Comparison of ENCODE assay signal across 11 mouse cellular contexts in genomic region chr7:99429786-99430185, GRCm38 (mm10). TPM values are rescaled to one million over a fixed set of nuclear protein-coding genes. Genes with fewer than 3 reads are reported as not detected.
A peak's percentile ranks its signal among the peaks of the same experiment; 100 is the strongest.
DNase-seq lines count a peak whose midpoint lies in the region; ATAC-seq lines count a peak whose summit lies in the region.
"Had no signal": no experiment of that assay in that cellular context is flagged by ENCODE, and none has a peak within 500 bp of the region (broad histone marks: within the 10 kb centered on the region; RNA-seq: fewer than 3 reads in every experiment).

No protein-coding gene starts in this region.

- no peaks in the 10 kb centered on the region for H3K27me3 ChIP-seq in hindbrain, embryonic 13.5 days
- H3K27me3 ChIP-seq in hindbrain, embryonic 11.5 days (ENCODE audit: control insufficient read depth, insufficient read depth, low read length): no peaks in the 10 kb centered on the region
- H3K27me3 ChIP-seq in midbrain, embryonic 12.5 days: no peaks in the 10 kb centered on the region; the same call in 1 of the 2 replicates
- no peaks in the 10 kb centered on the region for H3K27me3 ChIP-seq in stomach, embryonic 16.5 days (ENCODE audit: control insufficient read depth, insufficient read depth, low read length)
- H3K27me3 ChIP-seq: embryonic facial prominence, embryonic 15.5 days had no signal

- H3K4me2 ChIP-seq in hindbrain, embryonic 13.5 days: no peak overlapping the region
- H3K4me2 ChIP-seq in hindbrain, embryonic 11.5 days (replicated peaks; ENCODE audit: low read depth, low read length): no peak overlapping the region
- H3K4me2 ChIP-seq in midbrain, embryonic 12.5 days (replicated peaks): no peak overlapping the region
- H3K4me2 ChIP-seq in stomach, embryonic 16.5 days (ENCODE audit: low read depth, low read length): no peak overlapping the region
- H3K4me2 ChIP-seq: embryonic facial prominence, embryonic 15.5 days had no signal

- no peak for ATAC-seq in hindbrain, embryonic 13.5 days (ENCODE audit: low FRiP score)
- ATAC-seq in hindbrain, embryonic 11.5 days (ENCODE audit: low FRiP score): no peak
- ATAC-seq in midbrain, embryonic 12.5 days (ENCODE audit: low FRiP score, low read depth): no peak
- peak; percentile 46 for ATAC-seq in stomach, embryonic 16.5 days (ENCODE audit: insufficient read depth, low FRiP score)

- H3K4me1 ChIP-seq in hindbrain, embryonic 13.5 days (replicated peaks): peaks cover 56% of the 10 kb centered on the region
- no peaks in the 10 kb centered on the region; the same call in 1 of the 2 replicates for H3K4me1 ChIP-seq in hindbrain, embryonic 11.5 days (replicated peaks; ENCODE audit: control insufficient read depth, insufficient read depth, low read length)
- H3K4me1 ChIP-seq in midbrain, embryonic 12.5 days: peaks cover 39% of the 10 kb centered on the region
- H3K4me1 ChIP-seq in stomach, embryonic 16.5 days (ENCODE audit: control insufficient read depth, insufficient read depth, low read length): peaks cover 21% of the 10 kb centered on the region

- H3K9ac ChIP-seq in hindbrain, embryonic 13.5 days: no peak overlapping the region
- H3K9ac ChIP-seq in hindbrain, embryonic 11.5 days (ENCODE audit: low read depth, low read length): no peak overlapping the region
- H3K9ac ChIP-seq in midbrain, embryonic 12.5 days (replicated peaks): no peak overlapping the region
- H3K9ac ChIP-seq in stomach, embryonic 16.5 days (ENCODE audit: low read length): 0 out of 2 replicates have a peak overlapping the region, but pooled peaks have one; percentile 21
- H3K9ac ChIP-seq: embryonic facial prominence, embryonic 15.5 days had no signal

- DNase-seq in hindbrain, embryonic 11.5 days (ENCODE audit: low spot score): no peak
- DNase-seq in right cerebral cortex, postnatal 4 days: peak; percentile 45
- no peak for DNase-seq in right cerebral cortex, postnatal 25 days
- DNase-seq in cerebellum, adult 11 months: no peak
- DNase-seq in kidney, adult 11 months: no peak
- DNase-seq: gastrocnemius, postnatal 25 days had no signal

- no peaks in the 10 kb centered on the region for H3K9me3 ChIP-seq in hindbrain, embryonic 13.5 days
- H3K9me3 ChIP-seq in hindbrain, embryonic 11.5 days (ENCODE audit: control insufficient read depth, low read length): no peaks in the 10 kb centered on the region
- no peaks in the 10 kb centered on the region for H3K9me3 ChIP-seq in midbrain, embryonic 12.5 days
- H3K9me3 ChIP-seq in stomach, embryonic 16.5 days (replicated peaks; ENCODE audit: control insufficient read depth, low read length): no peaks in the 10 kb centered on the region
- H3K9me3 ChIP-seq: embryonic facial prominence, embryonic 15.5 days had no signal

- H3K27ac ChIP-seq in hindbrain, embryonic 13.5 days: peak overlapping the region; percentile 67
- H3K27ac ChIP-seq in hindbrain, embryonic 11.5 days (ENCODE audit: low read depth, low read length): no peak overlapping the region
- peak overlapping the region; percentile 30; the same call in 1 of the 2 replicates for H3K27ac ChIP-seq in midbrain, embryonic 12.5 days (replicated peaks)
- H3K27ac ChIP-seq in stomach, embryonic 16.5 days (ENCODE audit: low read length): peak overlapping the region; percentile 23; the same call in 1 of the 2 replicates
- H3K27ac ChIP-seq: embryonic facial prominence, embryonic 15.5 days had no signal

- H3K4me3 ChIP-seq in hindbrain, embryonic 13.5 days: no peak overlapping the region
- H3K4me3 ChIP-seq in hindbrain, embryonic 11.5 days (ENCODE audit: low read depth, low read length): no peak overlapping the region
- H3K4me3 ChIP-seq in midbrain, embryonic 12.5 days: no peak overlapping the region
- H3K4me3 ChIP-seq in stomach, embryonic 16.5 days (replicated peaks; ENCODE audit: low read length): no peak overlapping the region
- H3K4me3 ChIP-seq: embryonic facial prominence, embryonic 15.5 days had no signal

- peaks cover 28% of the 10 kb centered on the region for H3K36me3 ChIP-seq in hindbrain, embryonic 13.5 days
- H3K36me3 ChIP-seq in hindbrain, embryonic 11.5 days (ENCODE audit: control insufficient read depth, insufficient read depth, low read length): no peaks in the 10 kb centered on the region
- H3K36me3 ChIP-seq in midbrain, embryonic 12.5 days: peaks cover 4% of the 10 kb centered on the region; the same call in 1 of the 2 replicates
- no peaks in the 10 kb centered on the region for H3K36me3 ChIP-seq in stomach, embryonic 16.5 days (ENCODE audit: control insufficient read depth, insufficient read depth, low read length)
- H3K36me3 ChIP-seq: embryonic facial prominence, embryonic 15.5 days had no signal

- 55% methylated on average over 6 of the region's 6 CpGs for WGBS in hindbrain, embryonic 13.5 days
- WGBS in hindbrain, embryonic 11.5 days: 69% methylated on average over 6 of the region's 6 CpGs
- WGBS in midbrain, embryonic 12.5 days: 32% methylated on average over 6 of the region's 6 CpGs
- WGBS in stomach, embryonic 16.5 days: 46% methylated on average over 6 of the region's 6 CpGs

RNA-seq across cellular contexts. Expression of gene Klhl35, which starts 36.0 kb away (rescaled TPM):
- 7.4 and 12.2 TPM in 2 replicates for polyA plus RNA-seq in hindbrain, embryonic 13.5 days (2015; fragmentation: Nextera tagmentation; extraction: Ambion mirVana)
- 30.3 and 35.7 TPM in 2 replicates for polyA plus RNA-seq in hindbrain, embryonic 11.5 days (2014; fragmentation: Nextera tagmentation; extraction: Ambion mirVana)
- 37.4 and 38.1 TPM in 2 replicates for polyA plus RNA-seq in midbrain, embryonic 12.5 days (2016; fragmentation: Nextera tagmentation; extraction: Ambion mirVana)
- 0.14 and 0.34 TPM in 2 replicates for polyA plus RNA-seq in stomach, embryonic 16.5 days (2015; fragmentation: Nextera tagmentation; extraction: Ambion mirVana)
- polyA plus RNA-seq: activated CD4-positive, CD25-positive, alpha-beta regulatory T cell, adult 4 months had no signal

RNA-seq across cellular contexts. Expression of gene Gdpd5, which starts 48.6 kb away (rescaled TPM):
- polyA plus RNA-seq in hindbrain, embryonic 13.5 days (2015; fragmentation: Nextera tagmentation; extraction: Ambion mirVana): 53.2 and 55.3 TPM in 2 replicates
- polyA plus RNA-seq in hindbrain, embryonic 11.5 days (2014; fragmentation: Nextera tagmentation; extraction: Ambion mirVana): 23.0 and 25.9 TPM in 2 replicates
- 32.7 and 32.9 TPM in 2 replicates for polyA plus RNA-seq in midbrain, embryonic 12.5 days (2016; fragmentation: Nextera tagmentation; extraction: Ambion mirVana)
- 17.1 and 19.6 TPM in 2 replicates for polyA plus RNA-seq in stomach, embryonic 16.5 days (2015; fragmentation: Nextera tagmentation; extraction: Ambion mirVana)

RNA-seq across cellular contexts. Expression of gene Rps3, which starts 53.8 kb away (rescaled TPM):
- polyA plus RNA-seq in hindbrain, embryonic 13.5 days (2015; fragmentation: Nextera tagmentation; extraction: Ambion mirVana): 523 and 532 TPM in 2 replicates
- 696 and 707 TPM in 2 replicates for polyA plus RNA-seq in hindbrain, embryonic 11.5 days (2014; fragmentation: Nextera tagmentation; extraction: Ambion mirVana)
- 555 and 561 TPM in 2 replicates for polyA plus RNA-seq in midbrain, embryonic 12.5 days (2016; fragmentation: Nextera tagmentation; extraction: Ambion mirVana)
- 699 and 743 TPM in 2 replicates for polyA plus RNA-seq in stomach, embryonic 16.5 days (2015; fragmentation: Nextera tagmentation; extraction: Ambion mirVana)
